Mouse (Mus musculus) E14TG2a.4 (cell line): Measurements from ENCODE around the gene Pak3.

Source experiments
- CTCF ChIP-seq: conservative IDR thresholded peaks from 2 replicates; pipeline ENCODE4 v1.5.1; 2014; ENCODE audit warnings: low read length
- POU5F1 ChIP-seq: IDR thresholded peaks from 2 replicates; pipeline ENCODE4 v1.6.1; 2014; ENCODE audit warnings: low read length, borderline replicate concordance

DNA sequence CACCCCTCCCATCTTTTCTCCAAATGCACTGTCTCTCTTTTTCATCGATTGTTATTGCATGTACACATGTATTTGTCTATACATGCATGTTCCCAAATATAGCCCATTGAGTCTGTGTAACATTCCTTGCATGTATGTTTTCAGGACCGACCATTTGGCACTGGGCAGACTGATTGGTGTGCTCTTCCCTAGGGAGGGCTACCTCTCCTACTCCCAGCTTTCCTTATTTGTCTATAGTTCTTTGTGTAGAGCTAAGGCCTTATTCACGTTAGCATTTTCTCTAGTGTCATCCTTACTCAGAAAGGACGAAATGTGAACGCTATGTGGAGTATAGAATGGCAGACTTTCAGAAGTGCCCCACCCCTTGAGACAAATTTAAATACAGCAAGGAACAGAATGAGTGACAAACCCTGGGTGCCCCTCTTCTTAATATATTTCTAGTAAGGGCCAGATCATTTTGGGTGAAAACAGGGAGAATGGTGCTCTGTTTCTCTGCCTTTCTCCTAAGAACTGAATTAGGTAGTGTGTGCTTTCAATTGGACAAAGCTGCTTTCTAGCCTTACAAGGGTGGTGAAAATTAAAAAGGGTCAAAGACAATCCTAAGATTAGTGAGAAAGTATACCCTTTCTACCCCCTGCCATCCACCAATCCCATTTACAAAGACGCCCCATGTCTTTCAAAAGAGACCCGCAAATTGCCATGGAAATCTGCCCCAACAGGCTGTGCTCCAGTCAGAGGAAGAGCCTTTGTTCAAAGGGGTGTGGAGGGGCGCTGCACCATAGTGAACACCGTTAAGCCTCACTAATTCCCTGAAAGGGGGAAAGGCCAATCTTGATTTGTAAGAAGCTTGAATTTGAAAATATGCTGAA lies 136.2 kb downstream of the Pak3 start:
- TF ChIP-seq CTCF (no peak), POU5F1 (no peak)
